Mouse (Mus musculus) heart, postnatal 0 days (tissue): Measurements from ENCODE around the gene Gtsf1. TPM values are rescaled to one million over a fixed set of nuclear protein-coding genes. Genes with fewer than 3 reads are reported as not detected.

Experiments used
- ATAC-seq: fragments of 200-750 bp; cut with Nextera tagmentation; 2 replicates; pipeline ENCODE4 v1.8.0; 2017; ENCODE audit warnings: low read depth, moderate number of reproducible peaks, moderate library complexity; ENCODE audit not compliant: insufficient read depth
- DNase-seq: peaks from one replicate; pipeline ENCODE4 v3.0.0-alpha.2; 2016; ENCODE audit warnings: low spot score
- H3K27ac ChIP-seq: fragments of 300-500 bp; sonication (generic); 2 replicates; pipeline ENCODE4 v1.5.1; 2014; ENCODE audit warnings: low read depth, mild to moderate bottlenecking
- H3K27me3 ChIP-seq: fragments of 300-500 bp; sonication (generic); 2 replicates; pipeline ENCODE4 v1.6.1; 2014; ENCODE audit warnings: low read length, mixed read lengths; ENCODE audit not compliant: control insufficient read depth, insufficient read depth
- H3K36me3 ChIP-seq: fragments of 300-500 bp; sonication (generic); replicated peaks from 2 replicates; pipeline ENCODE4 v1.6.1; 2014; ENCODE audit warnings: low read length, mixed read lengths; ENCODE audit not compliant: control insufficient read depth, insufficient read depth
- H3K4me1 ChIP-seq: fragments of 300-500 bp; sonication (generic); 2 replicates; pipeline ENCODE4 v1.6.1; 2014; ENCODE audit warnings: antibody characterized with exemption; ENCODE audit not compliant: control insufficient read depth, insufficient read depth
- H3K4me2 ChIP-seq: fragments of 300-500 bp; sonication (generic); 2 replicates; pipeline ENCODE4 v1.6.1; 2014; ENCODE audit warnings: low read depth, mild to moderate bottlenecking, low read length, moderate library complexity
- H3K4me3 ChIP-seq: fragments of 300-500 bp; sonication (generic); 2 replicates; pipeline ENCODE4 v1.5.1; 2014; ENCODE audit warnings: low read depth, low read length
- H3K9ac ChIP-seq: fragments of 300-500 bp; sonication (generic); replicated peaks from 2 replicates; pipeline ENCODE4 v1.6.1; 2014; ENCODE audit warnings: low read depth, low read length, mixed read lengths
- H3K9me3 ChIP-seq: fragments of 300-500 bp; sonication (generic); replicated peaks from 2 replicates; pipeline ENCODE4 v1.6.1; 2016; ENCODE audit warnings: low read length; ENCODE audit not compliant: control insufficient read depth
- CTCF ChIP-seq: IDR thresholded peaks from 2 replicates; pipeline ENCODE4 v1.5.1; 2016; ENCODE audit warnings: antibody characterized with exemption, control low read depth, low read depth
- EP300 ChIP-seq: IDR thresholded peaks from 2 replicates; pipeline ENCODE4 v1.6.1; 2016; ENCODE audit warnings: antibody characterized with exemption, low read depth
- WGBS: fragments of 180-500 bp; shearing (Covaris S2); extraction: QIAGEN DNeasy Blood & Tissue Kit; methylation state at CpG from one replicate; pipeline ENCODE4 v1.1.7; 2014; 5-methylcytosine and 5-hydroxymethylcytosine counted together
- polyA plus RNA-seq: library from polyadenylated mRNA; unstranded; fragments of >200 nt; fragmentation: Nextera tagmentation; extraction: Ambion mirVana; gene quantifications from 2 replicates; pipeline ENCODE4 v1.2.1, GENCODE M21; 2015
- total RNA-seq: library from RNA; depleted of rRNA; stranded (reverse); fragments of >200 nt; gene quantifications from 2 replicates; pipeline ENCODE4 v1.2.3, GENCODE M21; 2014; ENCODE audit warnings: low replicate concordance

Gtsf1 gene
- total and polyA plus RNA-seq, 2 experiments from 2014 or later, result 13.7 TPM; not detected in 1

DNA sequence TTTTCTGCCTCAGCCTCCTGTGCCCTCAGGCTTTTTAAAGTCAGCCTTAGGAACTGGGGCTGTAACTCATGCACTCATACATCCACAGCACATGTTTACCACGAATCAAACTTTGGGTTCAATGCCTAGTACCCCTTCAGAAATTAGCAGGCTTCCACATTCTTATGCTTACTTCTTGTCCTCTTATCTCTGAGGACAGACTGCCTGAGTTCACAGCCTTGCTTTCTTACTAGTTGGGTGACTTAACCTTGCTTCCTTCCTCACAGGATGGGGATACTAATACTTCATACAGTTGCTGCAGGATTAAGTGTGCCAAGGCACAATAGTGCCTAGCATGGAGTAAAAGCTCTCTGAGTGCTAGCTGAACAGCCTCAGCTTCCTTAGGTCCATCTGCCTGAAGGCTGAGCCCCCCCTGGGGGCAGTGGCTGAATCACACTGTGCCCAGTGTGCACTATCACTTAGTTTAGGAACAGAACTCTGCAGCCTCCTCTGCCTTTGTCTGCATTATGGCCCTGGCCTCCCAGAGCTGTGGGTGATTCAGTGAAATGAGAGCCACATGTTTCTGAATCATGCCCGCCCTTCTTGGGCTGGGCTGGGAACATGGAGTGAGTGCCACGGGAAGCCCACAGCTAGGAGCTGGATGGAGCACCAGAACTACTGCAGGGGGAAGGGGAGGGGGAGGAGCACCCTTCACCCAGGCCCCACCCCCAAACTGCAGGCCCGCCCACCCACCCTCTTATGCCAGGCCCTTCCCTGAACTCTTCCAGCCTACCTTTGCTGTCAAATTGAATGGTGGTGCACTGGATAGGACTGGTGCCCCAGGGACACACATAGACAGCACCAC lies 71.8 kb downstream of the Gtsf1 start:
- no peak overlapping the region for H3K9ac ChIP-seq
- 0 out of 2 replicates have a peak overlapping the region, but pooled peaks have one; percentile 5 for H3K4me2 ChIP-seq
- H3K9me3 ChIP-seq, result no peaks in the 10 kb centered on the region
- no peak overlapping the region for H3K4me3 ChIP-seq
- peak overlapping the region; percentile 84 for H3K27ac ChIP-seq
- ATAC-seq (peak; percentile 63), DNase-seq (peak; percentile 44)
- WGBS, result 21% methylated on average over 4 of the region's 4 CpGs
- peaks cover 61% of the 10 kb centered on the region for H3K4me1 ChIP-seq
- H3K36me3 ChIP-seq, result peaks cover 38% of the 10 kb centered on the region
- TF ChIP-seq CTCF, result 0 out of 2 replicates have a peak, but pooled peaks have one; percentile 3
- TF ChIP-seq EP300, result peak; percentile 53; the same call in 1 of the 2 replicates
- no peaks in the 10 kb centered on the region for H3K27me3 ChIP-seq

DNA sequence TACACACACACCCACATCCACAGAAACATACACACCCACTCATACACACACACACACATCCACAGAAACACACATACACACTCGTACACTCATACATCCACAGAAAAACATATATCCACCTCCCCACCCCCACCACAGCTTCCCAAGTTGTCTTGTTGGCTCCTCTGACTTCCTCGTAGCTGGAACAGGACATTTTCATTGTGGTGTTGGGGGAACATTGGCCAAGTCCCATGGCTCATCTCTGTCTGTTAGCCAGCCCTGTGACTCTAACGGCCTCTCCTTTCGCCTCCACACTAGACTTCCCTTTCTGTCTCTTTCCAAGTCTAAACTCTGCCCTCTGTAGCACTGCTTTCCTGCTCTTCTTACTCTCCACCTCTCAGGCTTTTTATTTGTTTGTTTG lies 72.5 kb downstream of the Gtsf1 start:
- no peaks in the 10 kb centered on the region for H3K27me3 ChIP-seq
- ATAC-seq (no peak), DNase-seq (no peak)
- H3K9ac ChIP-seq, result no peak overlapping the region
- peaks cover 58% of the 10 kb centered on the region for H3K4me1 ChIP-seq
- H3K4me3 ChIP-seq, result no peak overlapping the region
- peaks cover 44% of the 10 kb centered on the region for H3K36me3 ChIP-seq
- no peak overlapping the region for H3K4me2 ChIP-seq
- H3K27ac ChIP-seq, result peak overlapping the region; percentile 84
- H3K9me3 ChIP-seq, result no peaks in the 10 kb centered on the region
- no peak for TF ChIP-seq CTCF
- no peak for TF ChIP-seq EP300
- 51% methylated on average over 4 of the region's 4 CpGs for WGBS

- H3K4me1 ChIP-seq, result peaks cover 45% of the 10 kb centered on the region
- ATAC-seq (no peak), DNase-seq (no peak)
- H3K9me3 ChIP-seq, result no peaks in the 10 kb centered on the region
- WGBS, result 43% methylated on average over 4 of the region's 4 CpGs
- H3K36me3 ChIP-seq, result peaks cover 60% of the 10 kb centered on the region
- H3K9ac ChIP-seq, result no peak overlapping the region
- no peak overlapping the region for H3K4me2 ChIP-seq
- H3K27ac ChIP-seq, result peak overlapping the region; percentile 91
- no peaks in the 10 kb centered on the region for H3K27me3 ChIP-seq
- TF ChIP-seq CTCF, result no peak
- no peak for TF ChIP-seq EP300
- H3K4me3 ChIP-seq, result no peak overlapping the region
Measured at GRCm38 (mm10) chr15:103356130-103356529, 74.1 kb downstream of the Gtsf1 start.

DNA sequence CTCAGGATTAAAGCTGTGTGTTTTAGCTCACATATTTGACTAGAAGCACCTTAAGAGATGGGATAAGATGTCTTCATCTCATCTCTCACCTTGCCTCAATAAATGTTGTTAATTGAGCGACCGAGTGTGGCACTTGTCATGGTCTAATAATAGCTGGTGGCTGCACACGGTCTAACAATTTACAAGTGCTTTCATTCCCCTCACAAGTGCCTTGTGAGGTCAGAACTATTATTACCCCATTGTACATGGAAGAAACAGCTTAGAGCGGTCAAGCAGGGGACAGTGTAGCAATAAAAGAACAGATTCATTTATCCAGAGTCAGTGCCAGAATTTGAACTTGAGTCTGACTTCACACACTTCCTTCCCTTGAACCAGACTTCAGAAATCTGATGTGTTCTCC lies 74.8 kb downstream of the Gtsf1 start:
- 27% methylated on average over 4 of the region's 4 CpGs for WGBS

GRCm38 (mm10) chr15:103354690-103355089 lies 75.6 kb downstream of the Gtsf1 start:
- no peaks in the 10 kb centered on the region for H3K9me3 ChIP-seq
- TF ChIP-seq EP300, result no peak
- no peak for TF ChIP-seq CTCF
- peak overlapping the region; percentile 91 for H3K27ac ChIP-seq
- WGBS, result 49% methylated on average over 2 of the region's 2 CpGs
- no peak overlapping the region for H3K9ac ChIP-seq
- H3K4me2 ChIP-seq, result no peak overlapping the region
- DNase-seq (no peak), ATAC-seq (no peak)
- peaks cover 75% of the 10 kb centered on the region for H3K36me3 ChIP-seq
- H3K4me1 ChIP-seq, result peaks cover 35% of the 10 kb centered on the region
- no peak overlapping the region for H3K4me3 ChIP-seq
- H3K27me3 ChIP-seq, result no peaks in the 10 kb centered on the region

More for the DNA sequence above, 74.8 kb downstream of the Gtsf1 start:
- no peak for TF ChIP-seq CTCF
- peak; percentile 85 for TF ChIP-seq EP300
- peaks cover 42% of the 10 kb centered on the region for H3K4me1 ChIP-seq
- H3K27me3 ChIP-seq, result no peaks in the 10 kb centered on the region
- H3K27ac ChIP-seq, result peak overlapping the region; percentile 91
- no peak overlapping the region for H3K4me2 ChIP-seq
- ATAC-seq (peak; percentile 85), DNase-seq (peak; percentile 95)
- H3K36me3 ChIP-seq, result peaks cover 68% of the 10 kb centered on the region
- H3K9me3 ChIP-seq, result no peaks in the 10 kb centered on the region
- H3K9ac ChIP-seq, result no peak overlapping the region
- no peak overlapping the region for H3K4me3 ChIP-seq
